Mouse (Mus musculus) bone marrow macrophage, adult 2 months (primary cell): Measurements from ENCODE around the gene Krt23.

Source experiments
- CTCF ChIP-seq: IDR thresholded peaks from 2 replicates; pipeline ENCODE4 v1.5.1; 2012; ENCODE audit warnings: low read depth, mild to moderate bottlenecking, low read length, moderate library complexity
- POLR2A ChIP-seq: IDR thresholded peaks from 2 replicates; pipeline ENCODE4 v1.6.1; 2012; ENCODE audit warnings: mild to moderate bottlenecking, low read depth, low read length, borderline replicate concordance

DNA sequence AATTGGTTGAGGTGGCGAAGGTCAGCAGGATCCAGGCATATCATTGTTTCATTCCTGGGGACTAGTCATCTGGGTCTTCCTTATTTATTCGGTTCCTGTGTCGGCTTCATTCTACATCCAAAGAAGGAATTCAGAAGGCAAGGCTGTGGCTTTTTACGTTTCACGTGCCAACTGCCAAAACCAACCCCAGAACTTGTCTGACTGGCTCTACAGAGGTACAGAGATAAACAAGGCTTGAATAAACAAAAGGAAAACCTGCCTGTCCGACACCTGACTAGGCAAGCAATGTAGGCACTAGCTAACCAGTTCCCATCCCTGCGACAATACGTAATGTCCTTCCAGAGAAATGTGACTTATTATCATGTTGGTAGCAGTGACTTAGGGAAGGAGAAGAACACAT is 21.2 kb upstream of the Krt23 start:
- TF ChIP-seq CTCF (no peak), POLR2A (no peak)
